Mouse (Mus musculus): ENCODE measurements around the gene Rbm8a2. TPM values are rescaled to one million over a fixed set of nuclear protein-coding genes. Genes with fewer than 3 reads are reported as not detected.

Gene Rbm8a2
- polyA plus RNA-seq, 1 experiment from 2014 or later = 1.3 TPM

- Histone ChIP-seq H3K4me3 (ENCODE audit: low read length) (no peak overlapping the region), H3K4me1 (ENCODE audit: control insufficient read depth, insufficient read depth, low read depth, low read length) (peaks cover 7% of the 10 kb centered on the region), H3K9ac (ENCODE audit: low read depth, low read length) (no peak overlapping the region), H3K4me2 (ENCODE audit: low read length) (no peak overlapping the region), H3K27me3 (replicated peaks; ENCODE audit: control insufficient read depth, insufficient read depth, low read length) (no peaks in the 10 kb centered on the region), H3K27ac (ENCODE audit: low read depth, low read length) (no peak overlapping the region), H3K36me3 (ENCODE audit: control insufficient read depth, insufficient read depth, low read length) (no peaks in the 10 kb centered on the region), H3K9me3 (ENCODE audit: control insufficient read depth, low read length) (no peaks in the 10 kb centered on the region)
- peak; percentile 38; the same call in 1 of the 2 replicates for ATAC-seq
- 63% methylated on average over 5 of the region's 5 CpGs for WGBS
These were observed 21.7 kb upstream of the Rbm8a2 start for GRCm38 (mm10) chr1:176000599-176000998.

GRCm38 (mm10) chr1:175997076-175997651, 18.2 kb upstream of the Rbm8a2 start:
- Histone ChIP-seq H3K36me3 (ENCODE audit: control insufficient read depth, insufficient read depth, low read length) (no peaks in the 10 kb centered on the region), H3K9ac (ENCODE audit: low read depth, low read length) (no peak overlapping the region), H3K4me3 (ENCODE audit: low read length) (no peak overlapping the region), H3K27me3 (replicated peaks; ENCODE audit: control insufficient read depth, insufficient read depth, low read length) (no peaks in the 10 kb centered on the region), H3K4me2 (ENCODE audit: low read length) (no peak overlapping the region), H3K4me1 (ENCODE audit: control insufficient read depth, insufficient read depth, low read depth, low read length) (peaks cover 7% of the 10 kb centered on the region), H3K27ac (ENCODE audit: low read depth, low read length) (no peak overlapping the region), H3K9me3 (ENCODE audit: control insufficient read depth, low read length) (no peaks in the 10 kb centered on the region)
- ATAC-seq = peak; percentile 67
- WGBS = 29% methylated on average over 7 of the region's 7 CpGs

GRCm38 (mm10) chr1:175988912-175989311, 10.0 kb upstream of the Rbm8a2 start:
- no peak for ATAC-seq
- Histone ChIP-seq H3K27me3 (replicated peaks; ENCODE audit: control insufficient read depth, insufficient read depth, low read length) (no peaks in the 10 kb centered on the region), H3K36me3 (ENCODE audit: control insufficient read depth, insufficient read depth, low read length) (no peaks in the 10 kb centered on the region; the same call in 1 of the 2 replicates), H3K4me2 (ENCODE audit: low read length) (no peak overlapping the region), H3K9me3 (ENCODE audit: control insufficient read depth, low read length) (no peaks in the 10 kb centered on the region), H3K4me3 (ENCODE audit: low read length) (no peak overlapping the region), H3K27ac (ENCODE audit: low read depth, low read length) (no peak overlapping the region), H3K9ac (ENCODE audit: low read depth, low read length) (no peak overlapping the region), H3K4me1 (ENCODE audit: control insufficient read depth, insufficient read depth, low read depth, low read length) (no peaks in the 10 kb centered on the region)
- 86% methylated on average over 4 of the region's 4 CpGs for WGBS

GRCm38 (mm10) chr1:175988448-175988847, 9.5 kb upstream of the Rbm8a2 start:
- Histone ChIP-seq H3K9ac (ENCODE audit: low read depth, low read length) (no peak overlapping the region), H3K4me1 (ENCODE audit: control insufficient read depth, insufficient read depth, low read depth, low read length) (no peaks in the 10 kb centered on the region), H3K4me3 (ENCODE audit: low read length) (no peak overlapping the region), H3K36me3 (ENCODE audit: control insufficient read depth, insufficient read depth, low read length) (no peaks in the 10 kb centered on the region; the same call in 1 of the 2 replicates), H3K4me2 (ENCODE audit: low read length) (no peak overlapping the region), H3K27ac (ENCODE audit: low read depth, low read length) (no peak overlapping the region), H3K9me3 (ENCODE audit: control insufficient read depth, low read length) (no peaks in the 10 kb centered on the region), H3K27me3 (replicated peaks; ENCODE audit: control insufficient read depth, insufficient read depth, low read length) (no peaks in the 10 kb centered on the region)
- ATAC-seq = no peak
- 93% methylated on average over 5 of the region's 5 CpGs for WGBS

GRCm38 (mm10) chr1:175970710-175971109, 8.2 kb downstream of the Rbm8a2 start:
- 48% methylated on average over 5 of the region's 5 CpGs for WGBS
- Histone ChIP-seq H3K27me3 (replicated peaks; ENCODE audit: control insufficient read depth, insufficient read depth, low read length) (no peaks in the 10 kb centered on the region), H3K4me2 (ENCODE audit: low read length) (no peak overlapping the region), H3K4me3 (ENCODE audit: low read length) (no peak overlapping the region), H3K9me3 (ENCODE audit: control insufficient read depth, low read length) (no peaks in the 10 kb centered on the region), H3K27ac (ENCODE audit: low read depth, low read length) (no peak overlapping the region), H3K9ac (ENCODE audit: low read depth, low read length) (no peak overlapping the region), H3K4me1 (ENCODE audit: control insufficient read depth, insufficient read depth, low read depth, low read length) (no peaks in the 10 kb centered on the region), H3K36me3 (ENCODE audit: control insufficient read depth, insufficient read depth, low read length) (no peaks in the 10 kb centered on the region)
- ATAC-seq = no peak

GRCm38 (mm10) chr1:175967004-175967745, 11.7 kb downstream of the Rbm8a2 start:
- Histone ChIP-seq H3K27me3 (replicated peaks; ENCODE audit: control insufficient read depth, insufficient read depth, low read length) (no peaks in the 10 kb centered on the region), H3K36me3 (ENCODE audit: control insufficient read depth, insufficient read depth, low read length) (no peaks in the 10 kb centered on the region), H3K4me2 (ENCODE audit: low read length) (no peak overlapping the region), H3K4me3 (ENCODE audit: low read length) (no peak overlapping the region), H3K9me3 (ENCODE audit: control insufficient read depth, low read length) (no peaks in the 10 kb centered on the region), H3K4me1 (ENCODE audit: control insufficient read depth, insufficient read depth, low read depth, low read length) (no peaks in the 10 kb centered on the region), H3K9ac (ENCODE audit: low read depth, low read length) (no peak overlapping the region), H3K27ac (ENCODE audit: low read depth, low read length) (no peak overlapping the region)
- WGBS = 88% methylated on average over 5 of the region's 5 CpGs
- ATAC-seq = no peak

- no peak for ATAC-seq
- Histone ChIP-seq H3K27ac (ENCODE audit: low read depth, low read length) (no peak overlapping the region), H3K36me3 (ENCODE audit: control insufficient read depth, insufficient read depth, low read length) (no peaks in the 10 kb centered on the region), H3K4me3 (ENCODE audit: low read length) (no peak overlapping the region), H3K9me3 (ENCODE audit: control insufficient read depth, low read length) (no peaks in the 10 kb centered on the region), H3K4me1 (ENCODE audit: control insufficient read depth, insufficient read depth, low read depth, low read length) (no peaks in the 10 kb centered on the region), H3K4me2 (ENCODE audit: low read length) (no peak overlapping the region), H3K27me3 (replicated peaks; ENCODE audit: control insufficient read depth, insufficient read depth, low read length) (no peaks in the 10 kb centered on the region), H3K9ac (ENCODE audit: low read depth, low read length) (no peak overlapping the region)
- WGBS = 79% methylated on average over 2 of the region's 2 CpGs
These were observed 17.1 kb downstream of the Rbm8a2 start for GRCm38 (mm10) chr1:175961786-175962185.

GRCm38 (mm10) chr1:175950851-175951250, 28.1 kb downstream of the Rbm8a2 start:
- WGBS = 84% methylated on average over 2 of the region's 2 CpGs
- no peak overlapping the region for H3K9ac ChIP-seq (ENCODE audit: low read depth, low read length)
- no peak overlapping the region for H3K4me3 ChIP-seq (ENCODE audit: low read length)
- ATAC-seq = no peak
- no peaks in the 10 kb centered on the region for H3K27me3 ChIP-seq (replicated peaks; ENCODE audit: control insufficient read depth, insufficient read depth, low read length)
- peaks cover 3% of the 10 kb centered on the region; the same call in 1 of the 2 replicates for H3K9me3 ChIP-seq (ENCODE audit: control insufficient read depth, low read length)
- H3K4me2 ChIP-seq (ENCODE audit: low read length) = no peak overlapping the region
- no peaks in the 10 kb centered on the region for H3K4me1 ChIP-seq (ENCODE audit: control insufficient read depth, insufficient read depth, low read depth, low read length)
- H3K36me3 ChIP-seq (ENCODE audit: control insufficient read depth, insufficient read depth, low read length) = no peaks in the 10 kb centered on the region
- H3K27ac ChIP-seq (ENCODE audit: low read depth, low read length) = no peak overlapping the region

- no peak overlapping the region for H3K9ac ChIP-seq (ENCODE audit: low read depth, low read length)
- peaks cover 3% of the 10 kb centered on the region; the same call in 1 of the 2 replicates for H3K9me3 ChIP-seq (ENCODE audit: control insufficient read depth, low read length)
- WGBS = 75% methylated on average over 3 of the region's 3 CpGs
- no peaks in the 10 kb centered on the region for H3K27me3 ChIP-seq (replicated peaks; ENCODE audit: control insufficient read depth, insufficient read depth, low read length)
- H3K4me2 ChIP-seq (ENCODE audit: low read length) = no peak overlapping the region
- no peaks in the 10 kb centered on the region for H3K4me1 ChIP-seq (ENCODE audit: control insufficient read depth, insufficient read depth, low read depth, low read length)
- H3K36me3 ChIP-seq (ENCODE audit: control insufficient read depth, insufficient read depth, low read length) = no peaks in the 10 kb centered on the region
- ATAC-seq = no peak
- H3K27ac ChIP-seq (ENCODE audit: low read depth, low read length) = no peak overlapping the region
- H3K4me3 ChIP-seq (ENCODE audit: low read length) = no peak overlapping the region
These were observed 28.5 kb downstream of the Rbm8a2 start for GRCm38 (mm10) chr1:175950421-175950820.
